Mouse (Mus musculus): ENCODE measurements at regions not wholly inside any gene's neighbourhood (a gene's known extent, or its start where the extent isn't known, plus 50 kb on each side); places are given as distances from the start of the nearest gene placed in this dataset.
"Not testable (repeated sequence)": the region's sequence is repeated elsewhere in the genome, so short reads cannot be mapped to it uniquely, and the experiment has no call there.

GRCm38 (mm10) chr6:47745856-47746255 lies 67.4 kb downstream of the Pdia4 start:
- DNase-seq (ENCODE audit: low read depth) = not testable (repeated sequence)

- not testable (repeated sequence) for DNase-seq (ENCODE audit: low read depth)
These were observed 69.4 kb downstream of the Pdia4 start for GRCm38 (mm10) chr6:47743856-47744255.

GRCm38 (mm10) chr6:47740216-47740615 lies 73.0 kb downstream of the Pdia4 start:
- peak; percentile 66 for DNase-seq (ENCODE audit: low read depth)

- DNase-seq (ENCODE audit: low read depth) = not testable (repeated sequence)
These were observed 73.5 kb downstream of the Pdia4 start for GRCm38 (mm10) chr6:47739696-47740095.

GRCm38 (mm10) chr6:47737972-47738371 lies 75.3 kb downstream of the Pdia4 start:
- DNase-seq (ENCODE audit: low read depth) = not testable (repeated sequence)
